Mouse (Mus musculus) hindbrain, embryonic 15.5 days (tissue): ENCODE results near the gene Ica1. TPM values are rescaled to one million over a fixed set of nuclear protein-coding genes. Genes with fewer than 3 reads are reported as not detected.

Experiments used
- ATAC-seq: fragments of 200-750 bp; cut with Nextera tagmentation; 2 replicates; pipeline ENCODE4 v1.8.0; 2017; ENCODE audit warnings: low read depth, moderate number of reproducible peaks, moderate TSS enrichment; ENCODE audit not compliant: low FRiP score
- H3K27ac ChIP-seq: fragments of 300-500 bp; sonication (generic); replicated peaks from 2 replicates; pipeline ENCODE4 v1.5.1; 2015; ENCODE audit warnings: mild to moderate bottlenecking, inconsistent platforms
- H3K27me3 ChIP-seq: fragments of 300-500 bp; sonication (generic); 2 replicates; pipeline ENCODE4 v1.6.1; 2015; ENCODE audit warnings: control low read depth, inconsistent platforms
- H3K36me3 ChIP-seq: fragments of 300-500 bp; sonication (generic); 2 replicates; pipeline ENCODE4 v1.6.1; 2015; ENCODE audit warnings: control low read depth, inconsistent platforms
- H3K4me1 ChIP-seq: fragments of 300-500 bp; sonication (generic); replicated peaks from 2 replicates; pipeline ENCODE4 v1.6.1; 2015; ENCODE audit warnings: control low read depth, inconsistent platforms
- H3K4me2 ChIP-seq: fragments of 300-500 bp; sonication (generic); 2 replicates; pipeline ENCODE4 v1.6.1; 2015; ENCODE audit warnings: moderate library complexity, mild to moderate bottlenecking, inconsistent platforms
- H3K4me3 ChIP-seq: fragments of 300-500 bp; sonication (generic); 2 replicates; pipeline ENCODE4 v1.5.1; 2015; ENCODE audit warnings: mild to moderate bottlenecking, inconsistent platforms
- H3K9ac ChIP-seq: fragments of 300-500 bp; sonication (generic); 2 replicates; pipeline ENCODE4 v1.6.1; 2015; ENCODE audit warnings: inconsistent platforms
- H3K9me3 ChIP-seq: fragments of 300-500 bp; sonication (generic); 2 replicates; pipeline ENCODE4 v1.6.1; 2016; ENCODE audit warnings: control low read depth, inconsistent platforms
- WGBS: fragments of 180-500 bp; shearing (Covaris S2); methylation state at CpG from one replicate; pipeline ENCODE4 v1.1.7; 2015; 5-methylcytosine and 5-hydroxymethylcytosine counted together
- polyA plus RNA-seq: library from polyadenylated mRNA; unstranded; fragments of >200 nt; fragmentation: Nextera tagmentation; extraction: Ambion mirVana; gene quantifications from 2 replicates; pipeline ENCODE4 v1.2.1, GENCODE M21; 2015

The Ica1 gene
- polyA plus RNA-seq, 1 experiment from 2014 or later, result 71.3 TPM

DNA sequence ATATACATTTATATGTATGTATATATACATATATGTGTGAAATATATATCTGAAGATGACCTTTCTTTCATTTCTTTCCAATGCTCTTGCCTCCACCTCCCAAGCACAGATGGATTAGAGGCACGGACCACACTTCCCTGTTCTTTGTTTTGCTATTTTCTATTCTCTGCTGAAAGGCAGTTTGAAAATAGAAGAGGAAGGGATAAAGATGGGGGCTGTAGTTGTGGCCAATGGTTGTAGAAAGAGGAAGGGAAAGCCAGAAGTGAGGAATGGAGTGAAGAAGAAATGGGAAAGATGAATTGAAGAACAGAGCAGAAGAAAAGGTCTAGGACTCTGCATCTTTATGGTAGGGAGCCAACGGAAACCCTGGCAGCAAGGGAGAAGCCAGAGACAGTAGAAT is 122.8 kb downstream of the Ica1 start:
- Histone ChIP-seq H3K4me3 (no peak overlapping the region), H3K4me1 (no peaks in the 10 kb centered on the region; the same call in 1 of the 2 replicates), H3K36me3 (peaks cover 1% of the 10 kb centered on the region; the same call in 1 of the 2 replicates), H3K27ac (no peak overlapping the region), H3K4me2 (no peak overlapping the region), H3K9ac (no peak overlapping the region), H3K27me3 (no peaks in the 10 kb centered on the region), H3K9me3 (no peaks in the 10 kb centered on the region)
- no peak for ATAC-seq
- 87% methylated on average over 2 of the region's 2 CpGs for WGBS

GRCm38 (mm10) chr6:8650413-8650812 is 127.9 kb downstream of the Ica1 start:
- Histone ChIP-seq H3K4me1 (no peaks in the 10 kb centered on the region), H3K9ac (no peak overlapping the region), H3K9me3 (no peaks in the 10 kb centered on the region), H3K27me3 (no peaks in the 10 kb centered on the region), H3K4me3 (no peak overlapping the region), H3K4me2 (no peak overlapping the region), H3K27ac (no peak overlapping the region), H3K36me3 (peaks cover 5% of the 10 kb centered on the region; the same call in 1 of the 2 replicates)
- no peak for ATAC-seq
- 90% methylated on average over 7 of the region's 7 CpGs for WGBS

GRCm38 (mm10) chr6:8649295-8649865 is 128.9 kb downstream of the Ica1 start:
- H3K4me1 ChIP-seq, result no peaks in the 10 kb centered on the region
- 71% methylated on average over 4 of the region's 4 CpGs for WGBS
- no peak overlapping the region for H3K9ac ChIP-seq
- no peak overlapping the region for H3K27ac ChIP-seq
- H3K4me2 ChIP-seq, result no peak overlapping the region
- H3K27me3 ChIP-seq, result no peaks in the 10 kb centered on the region
- ATAC-seq, result no peak
- H3K36me3 ChIP-seq, result peaks cover 5% of the 10 kb centered on the region; the same call in 1 of the 2 replicates
- H3K4me3 ChIP-seq, result no peak overlapping the region
- H3K9me3 ChIP-seq, result no peaks in the 10 kb centered on the region

- Histone ChIP-seq H3K4me3 (no peak overlapping the region), H3K36me3 (peaks cover 5% of the 10 kb centered on the region; the same call in 1 of the 2 replicates), H3K27me3 (no peaks in the 10 kb centered on the region), H3K4me2 (no peak overlapping the region), H3K27ac (no peak overlapping the region), H3K9ac (no peak overlapping the region), H3K4me1 (no peaks in the 10 kb centered on the region), H3K9me3 (no peaks in the 10 kb centered on the region)
- ATAC-seq, result no peak
- 79% methylated on average over 10 of the region's 10 CpGs for WGBS
These were observed 129.9 kb downstream of the Ica1 start for GRCm38 (mm10) chr6:8648185-8648901.

- Histone ChIP-seq H3K9me3 (no peaks in the 10 kb centered on the region), H3K4me3 (no peak overlapping the region), H3K4me2 (no peak overlapping the region), H3K27ac (no peak overlapping the region), H3K36me3 (peaks cover 5% of the 10 kb centered on the region; the same call in 1 of the 2 replicates), H3K27me3 (no peaks in the 10 kb centered on the region), H3K9ac (no peak overlapping the region), H3K4me1 (no peaks in the 10 kb centered on the region)
- no peak for ATAC-seq
- 88% methylated on average over 7 of the region's 7 CpGs for WGBS
These were observed 130.6 kb downstream of the Ica1 start for GRCm38 (mm10) chr6:8647513-8648184.

DNA sequence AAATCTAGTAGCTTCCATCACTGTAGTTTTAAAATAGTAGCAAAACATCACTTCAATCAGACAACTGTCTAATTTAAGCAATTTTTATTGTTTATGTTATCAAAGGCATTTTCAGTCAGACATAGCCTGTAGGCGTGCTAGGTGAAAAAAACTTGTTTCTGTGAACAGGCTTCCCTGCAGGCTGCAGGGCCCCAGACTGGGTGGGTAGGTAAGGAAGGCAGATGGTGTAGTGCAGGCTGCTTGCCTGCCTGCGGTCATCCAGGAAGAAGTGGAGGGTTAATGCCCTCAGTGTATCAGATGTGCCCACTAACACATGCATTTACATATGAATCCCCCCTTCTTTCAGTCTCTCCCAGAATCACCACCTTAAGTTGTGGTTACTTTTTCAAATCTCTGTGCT is 132.6 kb downstream of the Ica1 start:
- Histone ChIP-seq H3K4me2 (no peak overlapping the region), H3K27me3 (no peaks in the 10 kb centered on the region), H3K4me1 (no peaks in the 10 kb centered on the region), H3K9me3 (no peaks in the 10 kb centered on the region), H3K36me3 (peaks cover 5% of the 10 kb centered on the region; the same call in 1 of the 2 replicates), H3K27ac (no peak overlapping the region), H3K9ac (no peak overlapping the region), H3K4me3 (no peak overlapping the region)
- no peak for ATAC-seq
- WGBS, result 41% methylated on average over 2 of the region's 2 CpGs

- 84% methylated on average over 10 of the region's 10 CpGs for WGBS
- Histone ChIP-seq H3K27ac (no peak overlapping the region), H3K27me3 (no peaks in the 10 kb centered on the region), H3K9ac (no peak overlapping the region), H3K9me3 (no peaks in the 10 kb centered on the region), H3K36me3 (no peaks in the 10 kb centered on the region), H3K4me2 (no peak overlapping the region), H3K4me3 (no peak overlapping the region), H3K4me1 (no peaks in the 10 kb centered on the region)
- ATAC-seq, result no peak
These were observed 133.6 kb downstream of the Ica1 start for GRCm38 (mm10) chr6:8644703-8645102.

DNA sequence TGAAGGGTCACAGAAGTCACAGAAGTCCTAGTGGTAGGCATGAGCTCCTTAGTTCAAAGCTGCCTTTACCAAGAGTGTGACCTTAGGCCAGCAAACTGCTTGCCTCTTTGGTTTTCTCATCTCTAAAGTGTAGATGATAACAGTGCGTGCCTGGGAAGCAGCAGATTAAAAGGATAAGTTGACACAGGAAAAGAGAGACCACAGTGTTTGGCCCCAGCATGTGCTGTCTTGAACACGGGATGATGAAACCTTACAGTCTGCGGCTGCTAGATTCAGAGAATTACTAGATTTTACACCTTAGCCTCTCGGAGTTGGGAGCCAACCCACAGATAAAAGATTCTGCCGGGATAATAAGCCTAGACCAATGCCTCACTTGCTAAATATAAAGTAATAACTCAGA is 137.4 kb downstream of the Ica1 start:
- H3K9me3 ChIP-seq, result no peaks in the 10 kb centered on the region
- no peak for ATAC-seq
- H3K4me1 ChIP-seq, result no peaks in the 10 kb centered on the region
- WGBS, result 92% methylated on average over 5 of the region's 5 CpGs
- H3K27ac ChIP-seq, result no peak overlapping the region
- H3K27me3 ChIP-seq, result no peaks in the 10 kb centered on the region
- H3K9ac ChIP-seq, result no peak overlapping the region
- no peak overlapping the region for H3K4me3 ChIP-seq
- H3K36me3 ChIP-seq, result peaks cover 9% of the 10 kb centered on the region
- H3K4me2 ChIP-seq, result no peak overlapping the region

DNA sequence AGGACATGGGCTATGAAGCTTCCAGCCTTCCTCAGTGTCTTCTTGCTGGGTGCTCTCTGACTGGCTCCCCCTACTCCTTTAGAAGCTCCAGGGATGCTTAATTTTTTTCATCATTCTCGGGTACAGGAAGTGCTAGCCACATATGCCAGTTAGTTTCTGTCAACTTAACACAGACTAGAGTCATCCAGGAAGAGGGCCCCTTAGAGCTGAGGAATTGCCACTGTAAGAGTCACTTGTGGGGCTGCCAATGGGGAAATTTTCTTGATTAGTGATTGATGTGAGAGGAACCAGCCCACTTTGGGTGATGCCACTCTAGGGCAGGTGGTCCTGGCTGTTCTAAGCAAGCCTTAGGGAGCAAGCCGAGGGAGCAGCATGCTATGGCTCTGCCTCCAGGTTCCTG is 138.8 kb downstream of the Ica1 start:
- no peak overlapping the region for H3K27ac ChIP-seq
- H3K4me2 ChIP-seq, result no peak overlapping the region
- H3K9me3 ChIP-seq, result no peaks in the 10 kb centered on the region
- ATAC-seq, result no peak
- no peak overlapping the region for H3K4me3 ChIP-seq
- 86% methylated on average over 2 of the region's 2 CpGs for WGBS
- H3K36me3 ChIP-seq, result peaks cover 9% of the 10 kb centered on the region
- no peak overlapping the region for H3K9ac ChIP-seq
- no peaks in the 10 kb centered on the region for H3K27me3 ChIP-seq
- H3K4me1 ChIP-seq, result no peaks in the 10 kb centered on the region

- Histone ChIP-seq H3K36me3 (peaks cover 9% of the 10 kb centered on the region), H3K4me1 (no peaks in the 10 kb centered on the region), H3K27me3 (no peaks in the 10 kb centered on the region), H3K9me3 (no peaks in the 10 kb centered on the region), H3K27ac (no peak overlapping the region), H3K4me2 (no peak overlapping the region), H3K9ac (no peak overlapping the region), H3K4me3 (no peak overlapping the region)
- no peak for ATAC-seq
- WGBS, result 88% methylated on average over 4 of the region's 4 CpGs
These were observed 139.4 kb downstream of the Ica1 start for GRCm38 (mm10) chr6:8638899-8639298.

- Histone ChIP-seq H3K9ac (no peak overlapping the region), H3K27me3 (no peaks in the 10 kb centered on the region), H3K4me1 (no peaks in the 10 kb centered on the region), H3K4me2 (no peak overlapping the region), H3K36me3 (peaks cover 9% of the 10 kb centered on the region), H3K27ac (no peak overlapping the region), H3K9me3 (no peaks in the 10 kb centered on the region), H3K4me3 (no peak overlapping the region)
- ATAC-seq, result peak; percentile 11; the same call in 1 of the 2 replicates
- 85% methylated on average over 4 of the region's 4 CpGs for WGBS
These were observed 140.2 kb downstream of the Ica1 start for GRCm38 (mm10) chr6:8638122-8638521.

DNA sequence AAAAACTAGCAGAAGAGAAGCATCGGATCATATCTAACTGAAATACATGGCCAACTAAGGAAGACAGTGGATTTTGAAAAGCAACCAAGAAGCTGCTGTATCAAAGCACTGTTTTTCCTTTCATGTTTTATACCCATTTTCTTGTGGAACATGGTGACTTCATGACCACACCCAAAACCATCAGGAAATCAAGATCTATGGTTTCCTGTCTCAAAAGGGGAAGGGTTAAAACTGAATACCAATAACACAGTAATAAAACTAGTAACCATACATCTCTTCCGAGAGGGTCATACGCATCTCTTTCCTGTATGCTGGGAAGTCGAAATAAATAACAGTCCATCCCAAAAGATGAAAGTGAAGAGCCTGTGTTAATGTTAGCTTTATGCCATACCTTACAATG is 145.6 kb downstream of the Ica1 start:
- H3K4me3 ChIP-seq, result no peak overlapping the region
- 95% methylated on average over 4 of the region's 4 CpGs for WGBS
- no peak overlapping the region for H3K27ac ChIP-seq
- no peak overlapping the region for H3K9ac ChIP-seq
- H3K4me1 ChIP-seq, result no peaks in the 10 kb centered on the region
- H3K9me3 ChIP-seq, result no peaks in the 10 kb centered on the region
- no peak overlapping the region for H3K4me2 ChIP-seq
- no peak for ATAC-seq
- no peaks in the 10 kb centered on the region for H3K27me3 ChIP-seq
- H3K36me3 ChIP-seq, result peaks cover 12% of the 10 kb centered on the region
